Mouse (Mus musculus): ENCODE results near the gene Oasl2. TPM values are rescaled to one million over a fixed set of nuclear protein-coding genes. Genes with fewer than 3 reads are reported as not detected.
"Not testable (repeated sequence)": the region's sequence is repeated elsewhere in the genome, so short reads cannot be mapped to it uniquely, and the experiment has no call there.

Oasl2 gene
- polyA plus RNA-seq (2015; fragmentation: Nextera tagmentation; extraction: Ambion mirVana) = 2.1 and 2.2 TPM in 2 replicates

GRCm38 (mm10) chr5:114896688-114897373, at the start of gene Oasl2:
TSS of gene Oasl2 (plus strand) at chr5:114896936.
- Histone ChIP-seq H3K9me3 (no peaks in the 10 kb centered on the region), H3K4me3 (replicated peaks) (no peak within 1 kb of the TSS), H3K27me3 (no peaks in the 10 kb centered on the region), H3K9ac (replicated peaks) (no peak within 1 kb of the TSS), H3K4me2 (replicated peaks) (no peak within 1 kb of the TSS), H3K27ac (no peak within 1 kb of the TSS), H3K4me1 (replicated peaks) (0 out of 2 replicates have a peak, but pooled peaks cover 6% of the 10 kb centered on the region), H3K36me3 (no peaks in the 10 kb centered on the region)
- 69% methylated on average over 13 of the region's 13 CpGs for WGBS
- no peak for ATAC-seq

GRCm38 (mm10) chr5:114851565-114852236, 45.0 kb upstream of the Oasl2 start:
- WGBS = 83% methylated on average over 20 of the region's 20 CpGs
- H3K4me2 ChIP-seq (replicated peaks) = no peak overlapping the region

GRCm38 (mm10) chr5:114853364-114853763, 43.4 kb upstream of the Oasl2 start, which contains the start of gene 4930519G04Rik:
TSS of gene 4930519G04Rik (plus strand) at chr5:114853664.
- not testable (repeated sequence) for H3K4me1 ChIP-seq (replicated peaks); H3K36me3 ChIP-seq; H3K9me3 ChIP-seq; H3K9ac ChIP-seq (replicated peaks); H3K27ac ChIP-seq; H3K27me3 ChIP-seq; ATAC-seq; H3K4me2 ChIP-seq (replicated peaks); H3K4me3 ChIP-seq (replicated peaks)
- WGBS = 79% methylated on average over 3 of the region's 5 CpGs

More at GRCm38 (mm10) chr5:114851565-114852236, 45.0 kb upstream of the Oasl2 start:
- no peaks in the 10 kb centered on the region for H3K27me3 ChIP-seq
- ATAC-seq = no peak
- H3K4me3 ChIP-seq (replicated peaks) = no peak overlapping the region
- no peaks in the 10 kb centered on the region for H3K9me3 ChIP-seq
- no peaks in the 10 kb centered on the region for H3K4me1 ChIP-seq (replicated peaks)
- H3K27ac ChIP-seq = no peak overlapping the region
- no peaks in the 10 kb centered on the region for H3K36me3 ChIP-seq
- no peak overlapping the region for H3K9ac ChIP-seq (replicated peaks)

- H3K9me3 ChIP-seq = no peaks in the 10 kb centered on the region
- peak within 1 kb of the TSS; percentile 60 for H3K4me2 ChIP-seq (replicated peaks)
- H3K27me3 ChIP-seq = 0 out of 2 replicates have a peak, but pooled peaks cover 10% of the 10 kb centered on the region
- H3K4me1 ChIP-seq (replicated peaks) = peaks cover 6% of the 10 kb centered on the region
- 87% methylated on average over 12 of the region's 12 CpGs for WGBS
- peak within 1 kb of the TSS; percentile 57 for H3K9ac ChIP-seq (replicated peaks)
- no peak for ATAC-seq
- no peaks in the 10 kb centered on the region for H3K36me3 ChIP-seq
- peak within 1 kb of the TSS; percentile 33 for H3K4me3 ChIP-seq (replicated peaks)
- H3K27ac ChIP-seq = no peak within 1 kb of the TSS
Measured at GRCm38 (mm10) chr5:114858582-114858981, 38.2 kb upstream of the Oasl2 start, which contains the start of gene Gm9936. TSS of gene Gm9936 (minus strand) at chr5:114858682.

- Histone ChIP-seq H3K4me2 (replicated peaks) (peak overlapping the region; percentile 60), H3K36me3 (no peaks in the 10 kb centered on the region), H3K9ac (replicated peaks) (peak overlapping the region; percentile 57), H3K4me1 (replicated peaks) (peaks cover 6% of the 10 kb centered on the region), H3K27ac (no peak overlapping the region), H3K4me3 (replicated peaks) (peak overlapping the region; percentile 33), H3K9me3 (no peaks in the 10 kb centered on the region), H3K27me3 (0 out of 2 replicates have a peak, but pooled peaks cover 10% of the 10 kb centered on the region)
- WGBS = 4% methylated on average over 18 of the region's 18 CpGs
- peak; percentile 81 for ATAC-seq
Measured at GRCm38 (mm10) chr5:114859253-114859652, 37.5 kb upstream of the Oasl2 start.

- no peak for ATAC-seq
- Histone ChIP-seq H3K4me1 (replicated peaks) (peaks cover 6% of the 10 kb centered on the region), H3K36me3 (no peaks in the 10 kb centered on the region), H3K4me2 (replicated peaks) (no peak overlapping the region), H3K9ac (replicated peaks) (no peak overlapping the region), H3K27ac (no peak overlapping the region), H3K9me3 (no peaks in the 10 kb centered on the region), H3K27me3 (0 out of 2 replicates have a peak, but pooled peaks cover 10% of the 10 kb centered on the region), H3K4me3 (replicated peaks) (no peak overlapping the region)
- 77% methylated on average over 6 of the region's 6 CpGs for WGBS
Measured at GRCm38 (mm10) chr5:114861730-114862129, 35.0 kb upstream of the Oasl2 start.

GRCm38 (mm10) chr5:114864813-114865212, 31.9 kb upstream of the Oasl2 start:
- Histone ChIP-seq H3K4me3 (replicated peaks) (no peak overlapping the region), H3K9ac (replicated peaks) (no peak overlapping the region)
- 76% methylated on average over 7 of the region's 7 CpGs for WGBS

GRCm38 (mm10) chr5:114865279-114865678, 31.5 kb upstream of the Oasl2 start:
- WGBS = 89% methylated on average over 12 of the region's 12 CpGs
- Histone ChIP-seq H3K9ac (replicated peaks) (no peak overlapping the region), H3K27ac (no peak overlapping the region), H3K27me3 (no peaks in the 10 kb centered on the region), H3K4me1 (replicated peaks) (no peaks in the 10 kb centered on the region), H3K4me2 (replicated peaks) (no peak overlapping the region), H3K4me3 (replicated peaks) (no peak overlapping the region), H3K9me3 (peaks cover 13% of the 10 kb centered on the region), H3K36me3 (no peaks in the 10 kb centered on the region)
- ATAC-seq = no peak

More at GRCm38 (mm10) chr5:114864813-114865212, 31.9 kb upstream of the Oasl2 start:
- Histone ChIP-seq H3K4me1 (replicated peaks) (no peaks in the 10 kb centered on the region), H3K27ac (no peak overlapping the region), H3K4me2 (replicated peaks) (no peak overlapping the region), H3K36me3 (no peaks in the 10 kb centered on the region), H3K27me3 (no peaks in the 10 kb centered on the region), H3K9me3 (peaks cover 13% of the 10 kb centered on the region)
- no peak for ATAC-seq

GRCm38 (mm10) chr5:114875858-114876257, 20.9 kb upstream of the Oasl2 start:
- ATAC-seq = no peak
- peak overlapping the region; percentile 23; the same call in 1 of the 2 replicates for H3K9ac ChIP-seq (replicated peaks)
- WGBS = 56% methylated on average over 6 of the region's 6 CpGs

GRCm38 (mm10) chr5:114876331-114876730, 20.4 kb upstream of the Oasl2 start:
- H3K9me3 ChIP-seq = no peaks in the 10 kb centered on the region
- H3K4me2 ChIP-seq (replicated peaks) = no peak overlapping the region
- H3K4me3 ChIP-seq (replicated peaks) = no peak overlapping the region
- 0 out of 2 replicates have a peak, but pooled peaks cover 5% of the 10 kb centered on the region for H3K4me1 ChIP-seq (replicated peaks)
- no peak overlapping the region for H3K27ac ChIP-seq
- H3K27me3 ChIP-seq = no peaks in the 10 kb centered on the region
- H3K9ac ChIP-seq (replicated peaks) = no peak overlapping the region
- ATAC-seq = no peak
- no peaks in the 10 kb centered on the region for H3K36me3 ChIP-seq
- 30% methylated on average over 6 of the region's 6 CpGs for WGBS

More at GRCm38 (mm10) chr5:114875858-114876257, 20.9 kb upstream of the Oasl2 start:
- H3K9me3 ChIP-seq = no peaks in the 10 kb centered on the region
- no peaks in the 10 kb centered on the region for H3K27me3 ChIP-seq
- no peaks in the 10 kb centered on the region for H3K36me3 ChIP-seq
- H3K27ac ChIP-seq = no peak overlapping the region
- H3K4me1 ChIP-seq (replicated peaks) = 0 out of 2 replicates have a peak, but pooled peaks cover 5% of the 10 kb centered on the region
- no peak overlapping the region for H3K4me3 ChIP-seq (replicated peaks)
- H3K4me2 ChIP-seq (replicated peaks) = no peak overlapping the region

GRCm38 (mm10) chr5:114877487-114877886, 19.2 kb upstream of the Oasl2 start:
- no peak overlapping the region for H3K9ac ChIP-seq (replicated peaks)
- no peaks in the 10 kb centered on the region for H3K36me3 ChIP-seq
- H3K4me1 ChIP-seq (replicated peaks) = 0 out of 2 replicates have a peak, but pooled peaks cover 5% of the 10 kb centered on the region
- no peaks in the 10 kb centered on the region for H3K27me3 ChIP-seq
- no peak overlapping the region for H3K4me3 ChIP-seq (replicated peaks)
- WGBS = 73% methylated on average over 7 of the region's 7 CpGs
- H3K4me2 ChIP-seq (replicated peaks) = no peak overlapping the region
- no peaks in the 10 kb centered on the region for H3K9me3 ChIP-seq
- H3K27ac ChIP-seq = no peak overlapping the region
- ATAC-seq = no peak

- no peak for ATAC-seq
- 0 out of 2 replicates have a peak, but pooled peaks cover 5% of the 10 kb centered on the region for H3K4me1 ChIP-seq (replicated peaks)
- H3K27me3 ChIP-seq = no peaks in the 10 kb centered on the region
Measured at GRCm38 (mm10) chr5:114879399-114879798, 17.3 kb upstream of the Oasl2 start.

More at GRCm38 (mm10) chr5:114879399-114879798, 17.3 kb upstream of the Oasl2 start:
- 77% methylated on average over 13 of the region's 13 CpGs for WGBS
- no peak overlapping the region for H3K4me2 ChIP-seq (replicated peaks)
- no peak overlapping the region for H3K9ac ChIP-seq (replicated peaks)
- H3K4me3 ChIP-seq (replicated peaks) = no peak overlapping the region
- no peaks in the 10 kb centered on the region for H3K9me3 ChIP-seq
- no peak overlapping the region for H3K27ac ChIP-seq
- no peaks in the 10 kb centered on the region for H3K36me3 ChIP-seq
